Mouse (Mus musculus): ENCODE measurements around the gene Mthfr. TPM values are rescaled to one million over a fixed set of nuclear protein-coding genes. Genes with fewer than 3 reads are reported as not detected.

The Mthfr gene
- polyA plus RNA-seq (2015; fragmentation: Nextera tagmentation; extraction: Ambion mirVana), result 14.3 and 19.4 TPM in 2 replicates

GRCm38 (mm10) chr4:148038600-148039253 is at the start of gene Mthfr, which contains the start of gene Clcn6:
Mthfr (plus strand) TSS chr4:148039077.
Clcn6 (minus strand) TSS chr4:148038821.
- under 1% methylated on average over 54 of the region's 54 CpGs for WGBS
- Histone ChIP-seq H3K4me3 (ENCODE audit: low read length) (peak within 1 kb of the TSS; percentile 79), H3K27ac (ENCODE audit: low read length) (peak within 1 kb of the TSS; percentile 83), H3K36me3 (ENCODE audit: control insufficient read depth, insufficient read depth, low read length) (0 out of 2 replicates have a peak, but pooled peaks cover 3% of the 10 kb centered on the region), H3K9ac (ENCODE audit: low read depth, low read length) (peak within 1 kb of the TSS; percentile 80), H3K4me2 (ENCODE audit: low read depth, low read length) (peak within 1 kb of the TSS; percentile 87), H3K4me1 (ENCODE audit: control insufficient read depth, insufficient read depth, low read length) (peaks cover 34% of the 10 kb centered on the region), H3K27me3 (replicated peaks; ENCODE audit: control insufficient read depth, insufficient read depth, low read length) (no peaks in the 10 kb centered on the region), H3K9me3 (ENCODE audit: control insufficient read depth, low read length) (no peaks in the 10 kb centered on the region)
- ATAC-seq, result peak; percentile 93

GRCm38 (mm10) chr4:147993571-147994095 is 45.2 kb upstream of the Mthfr start:
- Histone ChIP-seq H3K4me1 (ENCODE audit: control insufficient read depth, insufficient read depth, low read length) (no peaks in the 10 kb centered on the region), H3K27me3 (replicated peaks; ENCODE audit: control insufficient read depth, insufficient read depth, low read length) (no peaks in the 10 kb centered on the region), H3K4me3 (ENCODE audit: low read length) (no peak overlapping the region), H3K4me2 (ENCODE audit: low read depth, low read length) (no peak overlapping the region), H3K9ac (ENCODE audit: low read depth, low read length) (no peak overlapping the region), H3K9me3 (ENCODE audit: control insufficient read depth, low read length) (no peaks in the 10 kb centered on the region), H3K27ac (ENCODE audit: low read length) (no peak overlapping the region), H3K36me3 (ENCODE audit: control insufficient read depth, insufficient read depth, low read length) (no peaks in the 10 kb centered on the region)
- ATAC-seq, result no peak
- 48% methylated on average over 7 of the region's 7 CpGs for whole genome bisulfite sequencing

DNA sequence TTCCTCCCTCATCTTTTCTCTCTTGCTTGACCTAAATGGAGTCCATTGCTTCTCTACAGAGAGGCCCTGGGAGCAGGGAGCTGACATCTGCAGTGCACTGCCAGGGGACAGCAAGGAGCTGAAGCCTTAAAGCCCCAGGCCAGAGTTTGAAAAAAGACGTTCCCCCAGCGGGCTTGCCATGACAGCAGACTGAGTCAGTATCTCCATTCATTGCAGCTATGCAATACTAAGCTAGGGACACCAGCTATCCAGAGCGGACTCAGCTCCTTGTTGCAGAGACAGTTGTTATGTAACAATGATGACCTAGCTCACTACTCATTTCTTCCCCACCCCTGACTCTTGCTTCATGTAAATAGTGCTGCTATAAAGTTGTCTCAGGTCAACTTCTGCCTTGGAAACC is 43.6 kb upstream of the Mthfr start:
- Histone ChIP-seq H3K4me3 (ENCODE audit: low read length) (no peak overlapping the region), H3K36me3 (ENCODE audit: control insufficient read depth, insufficient read depth, low read length) (no peaks in the 10 kb centered on the region), H3K27me3 (replicated peaks; ENCODE audit: control insufficient read depth, insufficient read depth, low read length) (no peaks in the 10 kb centered on the region), H3K4me1 (ENCODE audit: control insufficient read depth, insufficient read depth, low read length) (no peaks in the 10 kb centered on the region), H3K27ac (ENCODE audit: low read length) (no peak overlapping the region), H3K9me3 (ENCODE audit: control insufficient read depth, low read length) (no peaks in the 10 kb centered on the region), H3K9ac (ENCODE audit: low read depth, low read length) (no peak overlapping the region), H3K4me2 (ENCODE audit: low read depth, low read length) (no peak overlapping the region)
- 77% methylated on average over 3 of the region's 3 CpGs for WGBS
- no peak for ATAC-seq

- Histone ChIP-seq H3K36me3 (ENCODE audit: control insufficient read depth, insufficient read depth, low read length) (no peaks in the 10 kb centered on the region), H3K4me2 (ENCODE audit: low read depth, low read length) (no peak within 1 kb of the TSS), H3K27me3 (replicated peaks; ENCODE audit: control insufficient read depth, insufficient read depth, low read length) (no peaks in the 10 kb centered on the region), H3K4me1 (ENCODE audit: control insufficient read depth, insufficient read depth, low read length) (no peaks in the 10 kb centered on the region), H3K4me3 (ENCODE audit: low read length) (no peak within 1 kb of the TSS), H3K27ac (ENCODE audit: low read length) (no peak within 1 kb of the TSS), H3K9ac (ENCODE audit: low read depth, low read length) (no peak within 1 kb of the TSS), H3K9me3 (ENCODE audit: control insufficient read depth, low read length) (no peaks in the 10 kb centered on the region)
- 40% methylated on average over 12 of the region's 12 CpGs for WGBS
- no peak for ATAC-seq
Measured at GRCm38 (mm10) chr4:148000202-148000772, 38.6 kb upstream of the Mthfr start, which contains the start of gene Nppa. Nppa (plus strand) TSS chr4:148000722.

- H3K4me1 ChIP-seq (ENCODE audit: control insufficient read depth, insufficient read depth, low read length), result no peaks in the 10 kb centered on the region
Measured at GRCm38 (mm10) chr4:148001013-148001789, 37.7 kb upstream of the Mthfr start.

DNA sequence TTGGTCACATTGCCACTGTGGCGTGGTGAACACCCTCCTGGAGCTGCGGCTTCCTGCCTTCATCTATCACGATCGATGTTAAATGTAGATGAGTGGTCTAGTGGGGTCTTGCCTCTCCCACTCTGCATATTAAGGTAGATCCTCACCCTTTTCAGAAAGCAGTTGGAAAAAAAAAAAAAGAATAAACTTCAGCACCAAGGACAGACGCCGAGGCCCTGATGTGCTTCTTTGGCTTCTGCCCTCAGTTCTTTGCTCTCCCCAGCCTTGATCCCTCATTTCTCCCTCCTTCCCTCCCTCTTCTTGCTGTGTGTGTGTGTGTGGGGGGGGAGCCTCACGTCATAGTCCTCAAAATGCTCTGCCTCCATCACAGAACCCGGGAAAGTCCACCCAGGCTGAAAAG is 37.0 kb upstream of the Mthfr start:
- H3K4me2 ChIP-seq (ENCODE audit: low read depth, low read length), result no peak overlapping the region
- H3K4me1 ChIP-seq (ENCODE audit: control insufficient read depth, insufficient read depth, low read length), result no peaks in the 10 kb centered on the region
- no peak overlapping the region for H3K27ac ChIP-seq (ENCODE audit: low read length)
- no peaks in the 10 kb centered on the region for H3K36me3 ChIP-seq (ENCODE audit: control insufficient read depth, insufficient read depth, low read length)
- 45% methylated on average over 8 of the region's 8 CpGs for WGBS
- no peak overlapping the region for H3K4me3 ChIP-seq (ENCODE audit: low read length)
- no peaks in the 10 kb centered on the region for H3K9me3 ChIP-seq (ENCODE audit: control insufficient read depth, low read length)
- H3K27me3 ChIP-seq (replicated peaks; ENCODE audit: control insufficient read depth, insufficient read depth, low read length), result no peaks in the 10 kb centered on the region
- ATAC-seq, result no peak
- H3K9ac ChIP-seq (ENCODE audit: low read depth, low read length), result no peak overlapping the region

More at GRCm38 (mm10) chr4:148001013-148001789, 37.7 kb upstream of the Mthfr start:
- Histone ChIP-seq H3K27me3 (replicated peaks; ENCODE audit: control insufficient read depth, insufficient read depth, low read length) (no peaks in the 10 kb centered on the region), H3K36me3 (ENCODE audit: control insufficient read depth, insufficient read depth, low read length) (no peaks in the 10 kb centered on the region), H3K27ac (ENCODE audit: low read length) (no peak overlapping the region), H3K4me2 (ENCODE audit: low read depth, low read length) (no peak overlapping the region), H3K9ac (ENCODE audit: low read depth, low read length) (no peak overlapping the region), H3K9me3 (ENCODE audit: control insufficient read depth, low read length) (no peaks in the 10 kb centered on the region), H3K4me3 (ENCODE audit: low read length) (no peak overlapping the region)
- no peak for ATAC-seq
- 78% methylated on average over 17 of the region's 17 CpGs for WGBS

DNA sequence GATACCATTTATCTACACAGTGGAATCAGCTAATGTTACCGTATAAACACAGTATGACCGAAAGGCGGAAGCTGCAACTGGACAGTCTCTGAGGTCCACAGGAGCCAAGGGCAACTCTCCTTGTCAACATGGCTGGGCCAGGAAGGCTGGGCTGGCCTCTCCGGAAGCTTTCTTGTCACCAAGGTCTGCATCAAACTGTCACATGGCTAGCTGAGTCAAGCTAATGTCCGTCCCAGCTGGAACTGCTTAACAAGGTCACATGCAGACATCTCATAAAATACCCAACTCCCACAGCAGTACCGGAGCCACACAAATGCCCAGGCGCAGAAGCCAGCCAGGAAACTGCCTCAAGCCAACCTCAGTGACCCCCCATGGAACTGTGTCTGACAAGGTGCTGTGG is 34.5 kb upstream of the Mthfr start:
- H3K4me3 ChIP-seq (ENCODE audit: low read length), result no peak overlapping the region
- 85% methylated on average over 7 of the region's 7 CpGs for WGBS
- H3K36me3 ChIP-seq (ENCODE audit: control insufficient read depth, insufficient read depth, low read length), result peaks cover 9% of the 10 kb centered on the region
- H3K9me3 ChIP-seq (ENCODE audit: control insufficient read depth, low read length), result no peaks in the 10 kb centered on the region
- H3K4me1 ChIP-seq (ENCODE audit: control insufficient read depth, insufficient read depth, low read length), result no peaks in the 10 kb centered on the region
- H3K27ac ChIP-seq (ENCODE audit: low read length), result no peak overlapping the region
- H3K27me3 ChIP-seq (replicated peaks; ENCODE audit: control insufficient read depth, insufficient read depth, low read length), result no peaks in the 10 kb centered on the region
- no peak for ATAC-seq
- no peak overlapping the region for H3K4me2 ChIP-seq (ENCODE audit: low read depth, low read length)
- H3K9ac ChIP-seq (ENCODE audit: low read depth, low read length), result no peak overlapping the region

DNA sequence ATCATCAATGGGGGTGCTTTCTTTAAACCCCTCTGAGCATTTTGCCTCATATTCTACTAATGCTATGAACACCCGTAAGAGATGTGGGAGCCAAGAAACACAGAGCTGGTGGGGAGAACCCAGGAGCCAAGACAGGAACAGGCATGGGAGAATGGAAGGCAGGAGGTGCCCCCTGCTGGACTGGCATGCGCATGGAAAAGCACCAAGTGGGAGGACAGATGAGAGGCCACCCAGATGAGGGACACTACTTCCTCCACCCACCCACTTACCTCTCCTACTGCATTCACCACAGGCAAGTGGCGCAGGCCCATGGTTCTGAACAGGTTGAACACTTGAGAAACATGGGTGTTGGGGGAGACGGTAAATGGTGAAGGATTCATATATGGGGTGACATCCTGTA is 30.5 kb upstream of the Mthfr start:
- Histone ChIP-seq H3K36me3 (ENCODE audit: control insufficient read depth, insufficient read depth, low read length) (peaks cover 25% of the 10 kb centered on the region), H3K4me3 (ENCODE audit: low read length) (no peak overlapping the region), H3K4me1 (ENCODE audit: control insufficient read depth, insufficient read depth, low read length) (no peaks in the 10 kb centered on the region), H3K27me3 (replicated peaks; ENCODE audit: control insufficient read depth, insufficient read depth, low read length) (no peaks in the 10 kb centered on the region), H3K9me3 (ENCODE audit: control insufficient read depth, low read length) (no peaks in the 10 kb centered on the region), H3K4me2 (ENCODE audit: low read depth, low read length) (no peak overlapping the region), H3K9ac (ENCODE audit: low read depth, low read length) (no peak overlapping the region), H3K27ac (ENCODE audit: low read length) (no peak overlapping the region)
- ATAC-seq, result 0 out of 2 replicates have a peak, but pooled peaks have one; percentile 36
- 75% methylated on average over 4 of the region's 4 CpGs for WGBS

- ATAC-seq, result no peak
- Histone ChIP-seq H3K9ac (ENCODE audit: low read depth, low read length) (no peak overlapping the region), H3K4me2 (ENCODE audit: low read depth, low read length) (no peak overlapping the region), H3K27ac (ENCODE audit: low read length) (no peak overlapping the region), H3K36me3 (ENCODE audit: control insufficient read depth, insufficient read depth, low read length) (peaks cover 36% of the 10 kb centered on the region), H3K4me1 (ENCODE audit: control insufficient read depth, insufficient read depth, low read length) (no peaks in the 10 kb centered on the region), H3K27me3 (replicated peaks; ENCODE audit: control insufficient read depth, insufficient read depth, low read length) (no peaks in the 10 kb centered on the region), H3K4me3 (ENCODE audit: low read length) (no peak overlapping the region), H3K9me3 (ENCODE audit: control insufficient read depth, low read length) (no peaks in the 10 kb centered on the region)
- 88% methylated on average over 2 of the region's 2 CpGs for WGBS
Measured at GRCm38 (mm10) chr4:148009641-148010040, 29.2 kb upstream of the Mthfr start.

Measured in intestine, embryonic 16.5 days (tissue).